Mouse (Mus musculus) spleen, postnatal 10 days (tissue): Measurements from ENCODE around the gene Olfr110.
"Not testable (repeated sequence)": the region's sequence is repeated elsewhere in the genome, so short reads cannot be mapped to it uniquely, and the experiment has no call there.

Experiments
- DNase-seq, 2 experiments: peaks; one replicate each; pipeline ENCODE4 v3.0.0; 2021 to 2022; ENCODE audit warnings: low spot score in 2 of 2

The Olfr110 gene

GRCm38 (mm10) chr17:37491930-37492518, at the start of gene Olfr110:
Olfr110 (plus strand) TSS chr17:37492468.
- no peak for DNase-seq

DNA sequence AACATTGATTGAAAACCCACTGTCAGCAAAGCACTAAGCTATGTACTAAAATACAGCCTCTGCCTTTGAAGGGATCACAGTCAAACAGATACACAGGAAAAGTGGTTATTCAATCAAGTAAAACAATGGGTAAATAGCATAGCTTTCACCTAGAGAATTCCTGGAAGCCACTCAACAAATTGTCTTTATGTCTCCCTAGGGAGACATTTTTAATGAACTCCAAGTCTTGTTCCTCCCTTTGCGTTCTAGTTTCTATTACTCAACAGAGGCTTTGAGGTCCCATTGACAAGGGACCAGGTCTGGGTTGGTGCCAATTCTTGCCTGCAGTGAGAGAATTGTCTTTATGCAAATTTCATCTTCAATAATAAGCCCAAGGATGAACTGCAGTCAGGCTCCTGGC, 47.1 kb upstream of the Olfr110 start, which contains the start of gene Olfr108:
Gene Olfr108 (plus strand): TSS at position 301 of the 400 bp plus-strand sequence.
- no peak for DNase-seq

GRCm38 (mm10) chr17:37458616-37459015, 33.7 kb upstream of the Olfr110 start, which contains the start of gene Olfr109:
Olfr109 (plus strand) TSS chr17:37458916.
- DNase-seq = no peak

DNA sequence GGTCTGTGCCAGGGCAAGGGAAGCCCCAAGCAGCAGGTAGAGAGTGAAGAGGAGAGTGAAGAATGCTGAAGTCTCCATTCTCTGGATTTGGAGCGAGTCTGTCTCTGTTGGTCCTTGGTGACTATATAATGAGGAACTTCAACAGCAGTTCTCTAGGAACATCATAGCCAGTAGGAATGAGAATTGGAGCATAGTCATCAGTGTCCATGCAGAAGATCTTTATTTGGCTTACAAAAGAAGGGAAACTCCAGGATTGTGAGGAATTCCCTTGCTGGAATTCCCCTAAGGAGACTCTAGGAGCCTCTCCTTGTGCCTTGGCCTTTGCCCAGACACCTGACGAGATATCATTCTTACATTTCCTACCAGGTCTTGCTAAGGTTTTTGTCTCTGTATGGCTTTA, 8.8 kb upstream of the Olfr110 start, which contains the start of gene H2-M2:
Gene H2-M2 (minus strand): TSS at position 101 of the 400 bp plus-strand sequence.
- DNase-seq = no peak

GRCm38 (mm10) chr17:37507730-37508129, 15.5 kb downstream of the Olfr110 start, which contains the start of gene Olfr111:
Olfr111 (plus strand) TSS chr17:37508030.
- no peak for DNase-seq

DNA sequence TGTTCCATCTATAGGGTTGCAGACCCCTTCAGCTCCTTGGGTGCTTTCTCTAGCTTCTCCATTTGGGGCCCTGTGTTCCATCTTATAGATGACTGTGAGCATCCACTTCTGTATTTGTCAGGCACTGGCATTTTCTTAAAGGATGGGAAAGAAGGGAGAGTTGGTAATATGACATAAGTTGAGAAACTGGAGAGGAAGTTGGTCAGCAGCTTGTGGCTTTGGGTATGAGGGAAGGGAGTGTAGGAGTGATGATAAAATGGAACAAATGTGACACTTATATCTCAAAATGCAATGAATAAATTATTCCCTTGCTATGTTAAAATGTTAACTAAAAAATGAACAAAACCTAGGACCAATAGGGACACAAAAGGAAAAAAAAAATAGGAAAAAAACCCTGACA, 32.3 kb downstream of the Olfr110 start:
- DNase-seq = not testable (repeated sequence)

- not testable (repeated sequence) for DNase-seq
These were observed 33.2 kb downstream of the Olfr110 start for GRCm38 (mm10) chr17:37525427-37525826.

DNA sequence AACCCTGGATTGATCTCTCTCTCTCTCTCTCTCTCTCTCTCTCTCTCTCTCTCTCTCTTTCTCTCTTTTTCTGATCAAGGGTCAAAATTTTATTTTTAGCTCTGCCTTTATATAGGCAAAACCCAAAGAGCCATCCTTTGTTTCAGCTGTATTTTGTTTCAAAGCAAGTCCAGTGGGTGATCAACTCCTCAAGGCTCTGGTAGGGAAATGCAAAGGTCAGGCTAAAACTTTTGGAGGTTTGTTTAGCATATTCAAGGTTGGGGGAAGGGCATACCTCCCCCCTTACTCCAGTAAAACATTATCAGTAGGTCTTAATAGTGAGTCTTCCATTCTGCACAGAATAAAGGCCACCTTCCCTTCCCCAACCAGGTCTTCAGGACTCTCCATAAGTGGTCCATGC, 42.9 kb downstream of the Olfr110 start:
- no peak for DNase-seq

DNA sequence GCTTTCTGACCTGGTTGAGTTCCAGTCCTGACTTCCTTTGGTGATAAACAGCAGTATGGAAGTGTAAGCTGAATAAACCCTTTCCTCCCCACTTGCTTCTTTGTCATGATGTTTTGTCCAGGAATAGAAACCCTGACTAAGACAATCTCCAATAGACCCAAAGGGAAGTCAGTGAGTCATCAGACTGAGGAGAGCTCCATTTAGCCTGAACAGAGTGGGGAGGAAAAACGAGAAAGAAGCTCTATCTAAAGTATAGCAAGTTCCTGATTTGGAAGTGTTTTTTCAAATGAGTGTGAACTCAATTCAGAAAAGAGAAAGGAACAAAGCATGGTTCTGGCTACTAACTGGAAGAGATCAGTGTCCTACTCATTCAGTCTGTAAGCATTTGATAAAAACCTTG, 46.1 kb downstream of the Olfr110 start:
- not testable (repeated sequence) for DNase-seq

DNA sequence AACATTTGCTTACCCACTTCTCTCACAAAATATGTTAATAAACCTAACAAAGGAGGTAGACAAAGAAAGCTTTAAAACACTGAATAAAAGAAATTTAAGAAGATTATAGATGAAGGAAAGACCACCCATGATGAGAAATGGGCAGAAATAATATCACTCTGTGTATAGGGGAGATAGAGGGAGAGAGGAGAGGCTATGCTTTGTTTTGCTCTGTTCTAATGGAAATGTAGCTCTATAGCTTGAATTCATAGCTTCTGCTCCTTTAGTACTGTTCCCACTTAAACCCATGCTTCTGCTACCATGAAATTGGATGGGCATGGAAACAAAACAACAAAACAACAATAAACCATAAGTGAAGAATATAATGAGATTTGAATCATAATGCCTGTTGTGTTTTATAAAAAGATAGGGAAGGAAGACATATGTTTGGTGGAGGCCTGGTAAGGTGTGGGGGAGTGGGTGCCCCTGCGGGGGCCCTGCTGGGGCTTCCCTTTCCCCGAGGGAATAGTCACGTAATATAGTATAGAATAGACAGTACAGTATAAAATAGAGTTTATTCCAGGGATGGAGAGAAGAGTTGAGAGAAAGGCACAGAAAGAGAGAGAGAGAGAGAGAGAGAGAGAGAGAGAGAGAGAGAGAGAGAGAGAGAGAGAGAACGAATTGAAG, 49.3 kb downstream of the Olfr110 start:
- no peak for DNase-seq

GRCm38 (mm10) chr17:37543800-37544435, 51.6 kb downstream of the Olfr110 start:
- DNase-seq = no peak
